Mouse (Mus musculus) hindbrain, postnatal 0 days (tissue): ENCODE results near the gene Prodh2. TPM values are rescaled to one million over a fixed set of nuclear protein-coding genes. Genes with fewer than 3 reads are reported as not detected.
"Not testable (repeated sequence)": the region's sequence is repeated elsewhere in the genome, so short reads cannot be mapped to it uniquely, and the experiment has no call there.

Experiments
- ATAC-seq: fragments of 200-750 bp; cut with Nextera tagmentation; 2 replicates; pipeline ENCODE4 v1.8.0; 2017; ENCODE audit warnings: mild to moderate bottlenecking, moderate TSS enrichment, moderate library complexity
- DNase-seq: peaks from one replicate; pipeline ENCODE4 v3.0.0-alpha.2; 2015; ENCODE audit warnings: low spot score
- H3K27ac ChIP-seq: fragments of 300-500 bp; sonication (generic); 2 replicates; pipeline ENCODE4 v1.5.1; 2014; ENCODE audit warnings: mild to moderate bottlenecking
- H3K27me3 ChIP-seq: fragments of 300-500 bp; sonication (generic); 2 replicates; pipeline ENCODE4 v1.6.1; 2014; ENCODE audit warnings: low read length, mixed read lengths; ENCODE audit not compliant: insufficient read depth
- H3K36me3 ChIP-seq: fragments of 300-500 bp; sonication (generic); 2 replicates; pipeline ENCODE4 v1.6.1; 2014; ENCODE audit warnings: low read length, mixed read lengths; ENCODE audit not compliant: insufficient read depth
- H3K4me1 ChIP-seq: fragments of 300-500 bp; sonication (generic); 2 replicates; pipeline ENCODE4 v1.6.1; 2014; ENCODE audit warnings: antibody characterized with exemption, low read length, mixed read lengths; ENCODE audit not compliant: insufficient read depth
- H3K4me2 ChIP-seq: fragments of 300-500 bp; sonication (generic); 2 replicates; pipeline ENCODE4 v1.6.1; 2014; ENCODE audit warnings: low read depth, mild to moderate bottlenecking, low read length, moderate library complexity, mixed read lengths
- H3K4me3 ChIP-seq: fragments of 300-500 bp; sonication (generic); 2 replicates; pipeline ENCODE4 v1.5.1; 2014; ENCODE audit warnings: low read length
- H3K9ac ChIP-seq: fragments of 300-500 bp; sonication (generic); replicated peaks from 2 replicates; pipeline ENCODE4 v1.6.1; 2014; ENCODE audit warnings: mild to moderate bottlenecking, low read length, moderate library complexity, mixed read lengths
- H3K9me3 ChIP-seq: fragments of 300-500 bp; sonication (generic); 2 replicates; pipeline ENCODE4 v1.6.1; 2016; ENCODE audit warnings: low read length, mixed read lengths
- CTCF ChIP-seq: IDR thresholded peaks from 2 replicates; pipeline ENCODE4 v1.5.1; 2016; ENCODE audit warnings: antibody characterized with exemption, control low read depth, low read depth
- WGBS: fragments of 180-500 bp; shearing (Covaris S2); extraction: QIAGEN DNeasy Blood & Tissue Kit; methylation state at CpG from one replicate; pipeline ENCODE4 v1.1.7; 2014; 5-methylcytosine and 5-hydroxymethylcytosine counted together
- polyA plus RNA-seq: library from polyadenylated mRNA; unstranded; fragments of >200 nt; fragmentation: Nextera tagmentation; extraction: Ambion mirVana; gene quantifications from 2 replicates; pipeline ENCODE4 v1.2.1, GENCODE M21; 2015
- total RNA-seq: library from RNA; depleted of rRNA; stranded (reverse); fragments of >200 nt; gene quantifications from 2 replicates; pipeline ENCODE4 v1.2.3, GENCODE M21; 2014

Gene Prodh2
- total and polyA plus RNA-seq, 2 experiments from 2014 or later, result 0.24 TPM; not detected in 1

DNA sequence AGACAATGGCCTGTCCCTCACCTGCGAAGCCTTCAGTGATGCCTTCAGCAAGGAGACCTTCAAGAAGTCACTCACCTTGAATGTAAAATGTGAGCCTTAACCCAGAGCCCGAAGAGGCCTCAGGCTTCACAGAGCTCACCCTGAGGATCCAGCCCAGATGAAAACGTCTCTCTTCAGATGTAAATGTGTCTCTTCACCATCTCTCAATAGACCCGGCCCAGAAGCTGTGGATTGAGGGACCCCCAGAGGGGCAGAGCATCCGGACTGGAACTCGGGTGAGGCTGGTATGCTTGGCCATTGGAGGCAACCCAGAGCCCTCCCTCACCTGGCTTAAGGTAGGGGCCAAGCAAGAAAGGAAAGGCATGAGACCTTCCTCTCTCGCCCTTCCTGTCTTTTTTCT, 29.9 kb upstream of the Prodh2 start:
- Histone ChIP-seq H3K4me1 (no peaks in the 10 kb centered on the region), H3K9me3 (no peaks in the 10 kb centered on the region)
- no peak for ATAC-seq

DNA sequence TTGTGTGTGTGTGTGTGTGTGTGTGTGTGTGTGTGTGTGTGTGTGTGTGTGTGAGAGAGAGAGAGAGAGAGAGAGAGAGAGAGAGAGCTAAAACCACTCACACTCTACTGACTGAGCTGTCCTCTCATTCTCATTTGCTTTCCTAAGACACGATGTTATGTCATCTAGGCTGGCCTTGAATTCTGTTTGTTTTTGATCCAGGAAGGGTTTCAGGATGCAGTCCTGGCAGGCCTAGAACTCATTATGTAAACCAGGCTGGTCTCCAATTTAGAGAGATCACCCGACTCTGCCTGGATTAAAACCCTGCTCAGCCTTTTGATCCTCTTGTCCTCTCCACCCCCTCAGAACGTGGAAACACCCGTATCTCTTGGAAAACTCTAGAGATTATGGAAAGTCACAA, 29.4 kb upstream of the Prodh2 start:
- peaks cover 24% of the 10 kb centered on the region; the same call in 1 of the 2 replicates for H3K27me3 ChIP-seq
- WGBS, result 15% methylated on average over 4 of the region's 4 CpGs
- H3K9me3 ChIP-seq, result no peaks in the 10 kb centered on the region
- no peak for ATAC-seq
- no peak overlapping the region for H3K4me2 ChIP-seq
- no peaks in the 10 kb centered on the region for H3K4me1 ChIP-seq
- H3K4me3 ChIP-seq, result no peak overlapping the region
- H3K9ac ChIP-seq, result no peak overlapping the region
- H3K27ac ChIP-seq, result no peak overlapping the region
- TF ChIP-seq CTCF, result no peak
- no peaks in the 10 kb centered on the region for H3K36me3 ChIP-seq
- DNase-seq, result no peak

More for the DNA sequence above, 29.9 kb upstream of the Prodh2 start:
- Histone ChIP-seq H3K4me2 (no peak overlapping the region), H3K9ac (no peak overlapping the region), H3K27ac (no peak overlapping the region), H3K27me3 (peaks cover 26% of the 10 kb centered on the region; the same call in 1 of the 2 replicates), H3K36me3 (no peaks in the 10 kb centered on the region), H3K4me3 (no peak overlapping the region)
- TF ChIP-seq CTCF, result no peak
- WGBS, result 31% methylated on average over 7 of the region's 7 CpGs
- DNase-seq, result no peak

DNA sequence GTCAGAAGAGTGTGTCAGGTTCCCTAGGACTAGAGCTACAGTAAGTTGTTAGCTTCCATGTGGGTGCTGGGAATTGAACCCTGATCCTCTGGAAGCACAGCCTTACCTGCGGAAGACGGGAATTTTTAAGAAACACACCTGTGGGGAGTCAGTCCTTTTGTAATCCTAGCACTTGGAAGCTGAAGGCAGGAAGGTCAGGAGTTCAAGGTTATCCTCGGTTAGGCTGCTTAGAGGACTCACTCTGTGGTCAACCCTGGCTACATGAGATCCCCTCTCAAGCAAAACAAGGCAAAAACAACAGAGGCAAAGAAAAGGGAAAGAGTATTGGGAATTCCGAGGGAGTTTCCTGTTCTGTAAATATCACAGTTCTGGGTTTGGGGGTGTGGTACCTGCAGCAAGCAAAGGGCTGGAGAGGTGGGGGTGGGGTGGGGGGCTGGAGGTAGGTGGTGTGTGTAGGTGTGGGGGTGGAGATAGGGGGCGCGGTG, 28.6 kb upstream of the Prodh2 start:
- H3K36me3 ChIP-seq, result no peaks in the 10 kb centered on the region
- no peak overlapping the region for H3K9ac ChIP-seq
- H3K4me2 ChIP-seq, result no peak overlapping the region
- H3K4me3 ChIP-seq, result no peak overlapping the region
- no peaks in the 10 kb centered on the region for H3K9me3 ChIP-seq
- H3K27me3 ChIP-seq, result peaks cover 24% of the 10 kb centered on the region; the same call in 1 of the 2 replicates
- 21% methylated on average over 6 of the region's 6 CpGs for WGBS
- no peak for TF ChIP-seq CTCF
- no peaks in the 10 kb centered on the region for H3K4me1 ChIP-seq
- no peak for DNase-seq
- no peak for ATAC-seq
- no peak overlapping the region for H3K27ac ChIP-seq

DNA sequence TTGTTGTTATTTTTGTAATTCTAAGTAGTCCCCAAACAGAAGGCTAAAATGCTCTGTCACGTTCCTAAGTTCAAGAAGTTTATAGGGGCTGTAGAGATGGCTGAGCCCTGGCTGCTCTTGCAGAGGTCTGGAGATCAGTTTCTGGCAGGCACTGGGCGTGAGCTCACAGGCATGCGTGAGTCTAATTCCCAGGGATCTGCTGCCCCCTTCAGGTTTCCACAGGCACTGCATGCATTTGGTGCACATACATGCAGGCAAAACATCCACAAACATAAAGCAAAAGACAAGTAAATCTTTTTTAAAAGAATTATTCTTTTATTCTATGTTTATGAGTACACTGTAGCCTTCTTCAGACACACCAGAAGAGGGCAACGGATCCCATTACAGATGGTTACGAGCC, 21.0 kb upstream of the Prodh2 start:
- ATAC-seq, result no peak
- Histone ChIP-seq H3K4me1 (no peaks in the 10 kb centered on the region), H3K9ac (no peak overlapping the region), H3K27ac (no peak overlapping the region), H3K4me2 (no peak overlapping the region), H3K36me3 (no peaks in the 10 kb centered on the region), H3K9me3 (no peaks in the 10 kb centered on the region), H3K4me3 (no peak overlapping the region), H3K27me3 (peaks cover 5% of the 10 kb centered on the region; the same call in 1 of the 2 replicates)
- DNase-seq, result peak; percentile 80
- peak; percentile 81 for TF ChIP-seq CTCF
- 52% methylated on average over 5 of the region's 5 CpGs for WGBS

DNA sequence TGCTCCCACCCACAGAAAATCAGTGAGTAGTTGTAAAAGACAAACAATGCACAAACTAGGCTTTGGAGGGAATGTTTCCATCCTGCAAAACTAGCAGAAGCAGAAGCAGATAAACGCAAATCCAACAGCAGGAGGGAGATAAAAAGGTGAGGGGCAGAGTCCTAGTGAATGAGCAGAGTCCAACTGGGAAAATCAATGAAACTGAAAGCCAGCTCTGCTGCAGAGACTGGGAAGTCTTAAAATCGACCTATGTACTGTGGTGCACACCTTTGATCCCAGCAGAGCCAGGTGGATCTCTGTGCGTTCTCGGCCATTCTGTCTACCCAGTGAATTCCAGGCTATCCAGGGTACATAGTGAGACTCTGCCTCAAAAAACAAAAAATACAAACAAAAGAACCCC, 18.4 kb upstream of the Prodh2 start:
- WGBS, result 68% methylated on average over 4 of the region's 4 CpGs
- Histone ChIP-seq H3K4me3 (no peak overlapping the region), H3K4me2 (no peak overlapping the region), H3K9ac (no peak overlapping the region), H3K4me1 (no peaks in the 10 kb centered on the region), H3K9me3 (no peaks in the 10 kb centered on the region), H3K27ac (no peak overlapping the region), H3K27me3 (no peaks in the 10 kb centered on the region), H3K36me3 (no peaks in the 10 kb centered on the region)
- ATAC-seq, result no peak
- TF ChIP-seq CTCF, result no peak
- no peak for DNase-seq

DNA sequence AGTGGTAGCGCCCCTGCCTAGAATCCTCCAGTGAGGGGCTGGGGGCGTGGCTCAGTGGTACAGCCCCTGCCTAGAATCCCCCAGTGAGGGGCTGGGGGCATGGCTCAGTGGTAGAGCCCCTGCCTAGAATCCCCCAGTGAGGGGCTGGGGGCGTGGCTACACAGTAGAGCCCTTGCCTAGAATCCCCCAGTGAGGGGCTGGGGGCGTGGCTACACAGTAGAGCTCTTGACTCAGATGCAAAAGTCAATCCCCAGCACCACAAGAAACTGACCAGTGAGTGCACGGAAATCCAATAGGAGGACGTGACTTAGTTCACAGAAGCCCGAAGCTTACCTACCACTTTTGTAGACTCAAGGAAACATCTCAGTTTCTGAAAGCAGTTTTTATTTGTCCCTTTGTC, 17.3 kb upstream of the Prodh2 start:
- not testable (repeated sequence) for ATAC-seq, H3K4me2 ChIP-seq, DNase-seq, H3K36me3 ChIP-seq, H3K4me3 ChIP-seq, H3K27ac ChIP-seq, H3K9ac ChIP-seq, H3K9me3 ChIP-seq, H3K4me1 ChIP-seq, H3K27me3 ChIP-seq
- 91% methylated on average over 7 of the region's 7 CpGs for WGBS

DNA sequence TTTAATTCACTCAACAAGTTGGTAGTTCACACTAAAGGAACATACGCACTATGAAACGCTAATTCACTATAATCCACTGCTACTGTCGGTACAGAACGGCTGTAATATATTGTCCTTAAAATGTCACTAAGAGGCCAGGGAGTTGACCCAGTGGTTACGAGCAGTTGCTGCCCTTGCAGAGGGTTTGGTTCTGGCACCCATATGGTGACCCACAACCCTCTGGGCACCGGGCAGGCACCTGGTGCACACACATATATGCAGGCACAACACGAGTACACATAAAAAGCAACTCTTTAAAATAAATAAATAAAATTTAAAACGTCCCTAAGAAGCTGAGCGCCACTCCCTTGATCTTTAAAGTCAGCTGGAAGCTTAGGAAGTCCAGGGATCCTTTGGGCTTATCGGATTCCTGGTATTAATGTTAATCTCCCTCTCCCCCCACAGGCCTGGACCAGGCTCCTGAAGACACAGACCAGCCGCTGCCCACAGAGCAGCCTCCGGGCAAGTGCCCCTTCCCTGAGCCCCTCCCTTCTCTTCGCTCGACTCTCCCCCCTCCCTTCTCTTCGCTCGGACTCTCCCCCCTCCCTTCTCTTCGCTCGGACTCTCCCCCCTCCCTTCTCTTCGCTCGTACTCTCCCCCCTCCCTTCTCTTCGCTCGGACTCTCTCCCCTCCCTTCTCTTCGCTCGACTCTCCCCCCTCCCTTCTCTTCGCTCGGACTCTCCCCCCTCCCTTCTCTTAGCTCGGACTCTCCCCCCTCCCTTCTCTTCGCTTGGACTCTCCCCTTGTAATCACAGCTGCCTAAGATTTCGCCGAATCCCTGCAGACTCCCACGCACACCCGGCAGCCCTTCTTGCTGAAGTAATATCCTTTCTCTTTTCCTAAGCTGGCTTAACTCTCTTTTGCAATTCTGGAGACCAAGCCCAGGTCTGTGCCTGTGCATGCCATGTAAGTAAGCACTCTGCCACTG, 15.7 kb upstream of the Prodh2 start:
- no peaks in the 10 kb centered on the region for H3K4me1 ChIP-seq
- H3K4me2 ChIP-seq, result peak overlapping the region; percentile 59
- ATAC-seq (peak; percentile 52), DNase-seq (peak; percentile 64)
- H3K36me3 ChIP-seq, result no peaks in the 10 kb centered on the region
- peak overlapping the region; percentile 34 for H3K4me3 ChIP-seq
- no peak for TF ChIP-seq CTCF
- peak overlapping the region; percentile 4; the same call in 1 of the 2 replicates for H3K27ac ChIP-seq
- WGBS, result 8% methylated on average over 31 of the region's 32 CpGs
- no peaks in the 10 kb centered on the region for H3K27me3 ChIP-seq
- H3K9ac ChIP-seq, result peak overlapping the region; percentile 28
- H3K9me3 ChIP-seq, result no peaks in the 10 kb centered on the region
